Mouse (Mus musculus) MEL (cell line): ENCODE measurements around the gene Tspan9. TPM values are rescaled to one million over a fixed set of nuclear protein-coding genes. Genes with fewer than 3 reads are reported as not detected.

Experiments used
- DNase-seq: peaks from one replicate; pipeline ENCODE4 v3.0.0; 2011; ENCODE audit warnings: low read depth, low spot score
- H3K27ac ChIP-seq: 2 replicates; pipeline ENCODE4 v1.5.1; 2012; ENCODE audit warnings: low read depth, mild to moderate bottlenecking, control low read depth, low read length, moderate library complexity; ENCODE audit not compliant: control insufficient read depth
- H3K27me3 ChIP-seq, 2 experiments: fragments of 150-350 bp in 1 of 2; sonication (generic) in 1 of 2; 2 replicates each; pipeline ENCODE4 v1.6.1; 2012; ENCODE audit warnings: low read length in 2 of 2, mild to moderate bottlenecking in 2 of 2, improper control_type of control experiment in 1 of 2, moderate library complexity in 1 of 2; ENCODE audit not compliant: insufficient read depth in 2 of 2, control insufficient read depth in 1 of 2
- H3K36me3 ChIP-seq, 2 experiments: 2 replicates each; pipeline ENCODE4 v1.6.1; 2012 to 2014; ENCODE audit warnings: low read length in 2 of 2, improper control_type of control experiment in 1 of 2, inconsistent platforms in 1 of 2, mild to moderate bottlenecking in 1 of 2; ENCODE audit not compliant: insufficient read depth in 2 of 2, control insufficient read depth in 1 of 2
- H3K4me1 ChIP-seq, 2 experiments: fragments of 150-350 bp in 1 of 2; sonication (generic) in 1 of 2; 2 replicates each; pipeline ENCODE4 v1.6.1; 2012; ENCODE audit warnings: low read length in 2 of 2, improper control_type of control experiment in 1 of 2, mild to moderate bottlenecking in 1 of 2; ENCODE audit not compliant: insufficient read depth in 2 of 2, control insufficient read depth in 1 of 2
- H3K4me3 ChIP-seq, 2 experiments: fragments of 150-350 bp in 1 of 2; sonication (generic) in 1 of 2; 2 replicates each; pipeline ENCODE4 v1.5.1; 2012; ENCODE audit warnings: low read depth in 2 of 2, low read length in 2 of 2, mild to moderate bottlenecking in 2 of 2, moderate library complexity in 2 of 2, control low read depth in 1 of 2, improper control_type of control experiment in 1 of 2; ENCODE audit not compliant: control insufficient read depth in 1 of 2, insufficient read depth in 1 of 2
- H3K79me2 ChIP-seq: 2 replicates; pipeline ENCODE4 v1.6.1; 2012; ENCODE audit warnings: mild to moderate bottlenecking, low read length, moderate library complexity; ENCODE audit not compliant: control insufficient read depth, poor library complexity, insufficient read depth
- H3K9ac ChIP-seq: 2 replicates; pipeline ENCODE4 v1.6.1; 2012; ENCODE audit warnings: low read depth, mild to moderate bottlenecking, control low read depth, low read length, moderate library complexity; ENCODE audit not compliant: control insufficient read depth, poor library complexity, severe bottlenecking
- H3K9me3 ChIP-seq: fragments of 150-350 bp; sonication (generic); replicated peaks from 2 replicates; pipeline ENCODE4 v1.6.1; 2012; ENCODE audit warnings: mild to moderate bottlenecking, low read length, improper control_type of control experiment, moderate library complexity; ENCODE audit not compliant: insufficient read depth
- BHLHE40 ChIP-seq: IDR thresholded peaks from 2 replicates; pipeline ENCODE4 v1.6.1; 2012; ENCODE audit warnings: low read depth, mild to moderate bottlenecking, inconsistent platforms, low read length, improper control_type of control experiment, borderline replicate concordance
- ETS1 ChIP-seq: IDR thresholded peaks from 2 replicates; pipeline ENCODE4 v1.6.1; 2012; ENCODE audit warnings: low read depth, mild to moderate bottlenecking, inconsistent platforms, low read length, improper control_type of control experiment, moderate library complexity
- GATA1 ChIP-seq: IDR thresholded peaks from 2 replicates; pipeline ENCODE4 v1.6.1; 2011; ENCODE audit warnings: low read depth, low read length, improper control_type of control experiment
- HCFC1 ChIP-seq: IDR thresholded peaks from 2 replicates; pipeline ENCODE4 v1.6.1; 2012; ENCODE audit warnings: low read depth, mild to moderate bottlenecking, inconsistent platforms, low read length, improper control_type of control experiment, moderate library complexity
- JUND ChIP-seq: IDR thresholded peaks from 2 replicates; pipeline ENCODE4 v1.6.1; 2011; ENCODE audit warnings: low read depth, mild to moderate bottlenecking, improper control_type of control experiment, low read length
- KAT2A ChIP-seq: conservative IDR thresholded peaks from 2 replicates; pipeline ENCODE4 v1.6.1; 2012; ENCODE audit warnings: low read depth, low read length, improper control_type of control experiment, inconsistent platforms
- MYB ChIP-seq: IDR thresholded peaks from 2 replicates; pipeline ENCODE4 v1.6.1; 2011; ENCODE audit warnings: mild to moderate bottlenecking, low read depth, low read length, improper control_type of control experiment
- MYC ChIP-seq: IDR thresholded peaks from 2 replicates; pipeline ENCODE4 v1.6.1; 2011; ENCODE audit warnings: low read depth, mild to moderate bottlenecking, low read length, improper control_type of control experiment, moderate library complexity
- NELFE ChIP-seq: IDR thresholded peaks from 2 replicates; pipeline ENCODE4 v1.6.1; 2011; ENCODE audit warnings: low read depth, low read length, improper control_type of control experiment
- NRF1 ChIP-seq: IDR thresholded peaks from 2 replicates; pipeline ENCODE4 v1.6.1; 2014; ENCODE audit warnings: low read depth, mild to moderate bottlenecking, inconsistent platforms, low read length, improper control_type of control experiment, moderate library complexity; ENCODE audit not compliant: poor library complexity, insufficient read depth, severe bottlenecking
- POLR2A ChIP-seq, 2 experiments: IDR thresholded peaks; 2 replicates each; pipeline ENCODE4 v1.6.1; 2011 to 2012; ENCODE audit warnings: low read length in 2 of 2, mild to moderate bottlenecking in 2 of 2, control low read depth in 1 of 2, improper control_type of control experiment in 1 of 2, low read depth in 1 of 2, moderate library complexity in 1 of 2; ENCODE audit not compliant: control insufficient read depth in 1 of 2, insufficient read depth in 1 of 2, poor library complexity in 1 of 2
- POLR2AphosphoS5 ChIP-seq: IDR thresholded peaks from 2 replicates; pipeline ENCODE4 v1.6.1; 2012; ENCODE audit warnings: low read depth, borderline replicate concordance, mild to moderate bottlenecking, inconsistent platforms, low read length, moderate library complexity, mixed read lengths
- RAD21 ChIP-seq: IDR thresholded peaks from 2 replicates; pipeline ENCODE4 v1.6.1; 2011; ENCODE audit warnings: mild to moderate bottlenecking, low read depth, low read length, improper control_type of control experiment
- SIN3A ChIP-seq: IDR thresholded peaks from 2 replicates; pipeline ENCODE4 v1.6.1; 2012; ENCODE audit warnings: low read length, improper control_type of control experiment, inconsistent platforms
- TBP ChIP-seq: IDR thresholded peaks from 2 replicates; pipeline ENCODE4 v1.8.0; 2011; ENCODE audit warnings: low read depth, low read length, improper control_type of control experiment
- ZKSCAN1 ChIP-seq: IDR thresholded peaks from 2 replicates; pipeline ENCODE4 v1.6.1; 2012; ENCODE audit warnings: low read depth, mild to moderate bottlenecking, inconsistent platforms, low read length, improper control_type of control experiment, moderate library complexity
- polyA plus RNA-seq, 2 experiments: library from polyadenylated mRNA; stranded (reverse) in 1 of 2; unstranded in 1 of 2; fragments of >175 nt in 1 of 2; fragments of >200 nt in 1 of 2; gene quantifications; 2 replicates each; pipeline versions ENCODE4 v1.2.1 to v1.2.4; 2012; ENCODE audit warnings: low replicate concordance in 2 of 2, low read depth in 1 of 2; ENCODE audit not compliant: insufficient read length in 2 of 2, insufficient read depth in 1 of 2, missing spikeins in 1 of 2
- total RNA-seq: library from RNA; depleted of rRNA; stranded (reverse); fragments of 300-350 nt; gene quantifications from 2 replicates; pipeline ENCODE4 v1.2.3, GENCODE M21; 2012

Gene Tspan9
- total and polyA plus RNA-seq, 3 experiments: 0.08 to 3.4 TPM; not detected in 1

DNA sequence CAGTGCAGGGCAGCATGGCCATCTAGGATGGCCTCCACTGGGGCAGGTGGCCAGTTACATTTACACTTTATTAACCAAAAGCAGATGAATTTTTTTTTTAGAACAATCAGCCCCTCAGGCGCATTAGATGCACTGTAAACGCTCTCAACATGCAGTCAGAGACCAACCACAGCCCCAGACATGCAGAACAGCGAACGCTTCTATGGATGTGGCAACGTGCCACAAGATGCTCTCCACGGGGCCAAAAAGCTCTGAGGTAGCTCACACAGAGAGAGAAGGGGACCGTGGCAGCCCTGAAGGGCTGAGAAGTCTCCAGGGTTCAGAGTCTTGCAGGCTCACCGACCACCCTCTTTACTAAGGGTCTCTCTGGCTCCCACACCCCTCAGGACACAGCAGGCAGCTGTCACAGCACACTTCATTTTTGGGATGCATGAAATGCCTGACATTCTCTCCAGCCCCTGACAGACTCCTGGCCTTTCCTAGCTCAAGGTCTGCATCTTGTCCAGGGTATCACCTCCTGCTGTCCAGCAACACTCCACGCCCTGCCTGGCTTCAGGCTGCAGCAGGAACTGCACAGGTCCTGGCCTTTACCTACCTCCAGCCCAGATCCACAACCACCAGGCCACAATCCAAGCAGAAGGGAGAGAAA, 63.7 kb downstream of the Tspan9 start:
- Histone ChIP-seq H3K27me3 (no peaks in the 10 kb centered on the region), H3K79me2 (no peaks in the 10 kb centered on the region), H3K9ac (no peak overlapping the region), H3K4me3 (no peak overlapping the region), H3K4me1 (no peaks in the 10 kb centered on the region), H3K9me3 (no peaks in the 10 kb centered on the region), H3K27ac (no peak overlapping the region), H3K36me3 (no peaks in the 10 kb centered on the region)
- no peak for DNase-seq
- no peak for TF ChIP-seq BHLHE40
- TF ChIP-seq POLR2A (IDR thresholded peaks at IDR 0.05; ENCODE audit: control insufficient read depth in 1 of 2, insufficient read depth in 1 of 2, low read depth in 1 of 2, low read length in 2 of 2, poor library complexity in 1 of 2): no peak
- TF ChIP-seq HCFC1: no peak
- no peak for TF ChIP-seq ETS1
- no peak for TF ChIP-seq TBP
- TF ChIP-seq NELFE: no peak
- no peak for TF ChIP-seq SIN3A
- no peak for TF ChIP-seq ZKSCAN1
- TF ChIP-seq NRF1: no peak
- no peak for TF ChIP-seq RAD21
- no peak for TF ChIP-seq MYC

DNA sequence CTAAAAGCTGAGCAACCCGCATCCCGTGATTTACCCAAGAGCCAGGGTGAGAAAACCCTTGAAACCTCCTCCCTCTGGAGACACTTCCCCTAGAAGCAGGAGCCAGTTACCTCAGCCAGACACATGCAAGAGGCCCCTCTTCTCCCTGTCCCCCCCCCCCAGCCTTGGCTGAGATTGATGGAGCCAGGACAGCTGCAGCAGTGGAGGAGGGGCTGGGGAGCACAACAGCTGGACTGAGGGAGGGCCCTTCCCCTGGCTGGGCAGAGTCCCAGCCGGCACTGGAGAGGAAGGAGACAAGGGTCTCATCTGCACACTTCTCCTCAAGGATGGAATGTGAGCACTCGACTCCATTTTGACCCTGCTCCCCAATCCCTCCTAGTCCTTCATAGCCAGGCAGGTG, 64.9 kb downstream of the Tspan9 start:
- no peaks in the 10 kb centered on the region for H3K36me3 ChIP-seq
- no peaks in the 10 kb centered on the region for H3K4me1 ChIP-seq
- H3K4me3 ChIP-seq: no peak overlapping the region
- H3K9ac ChIP-seq: no peak overlapping the region
- H3K27me3 ChIP-seq: no peaks in the 10 kb centered on the region
- no peak overlapping the region for H3K27ac ChIP-seq
- DNase-seq: no peak
- H3K79me2 ChIP-seq: no peaks in the 10 kb centered on the region
- TF ChIP-seq POLR2A (IDR thresholded peaks at IDR 0.05; ENCODE audit: control insufficient read depth in 1 of 2, insufficient read depth in 1 of 2, low read depth in 1 of 2, low read length in 2 of 2, poor library complexity in 1 of 2) (no peak), MYC (no peak), POLR2AphosphoS5 (no peak), RAD21 (no peak), GATA1 (no peak), KAT2A (no peak), MYB (no peak), NRF1 (no peak), JUND (no peak), ETS1 (no peak)
- H3K9me3 ChIP-seq: no peaks in the 10 kb centered on the region
